Mouse (Mus musculus) kidney, embryonic 14.5 days (tissue): Measurements from ENCODE around the gene Sp6. TPM values are rescaled to one million over a fixed set of nuclear protein-coding genes. Genes with fewer than 3 reads are reported as not detected.

ENCODE experiments used
- ATAC-seq: fragments of 200-750 bp; cut with Nextera tagmentation; 2 replicates; pipeline ENCODE4 v1.8.0; 2017; ENCODE audit warnings: moderate number of reproducible peaks, mild to moderate bottlenecking, moderate TSS enrichment, moderate library complexity; ENCODE audit not compliant: low FRiP score, low TSS enrichment
- H3K27ac ChIP-seq: fragments of 300-500 bp; sonication (generic); 2 replicates; pipeline ENCODE4 v1.5.1; 2014; ENCODE audit warnings: low read depth, mild to moderate bottlenecking, low read length, moderate library complexity, mixed read lengths
- H3K27me3 ChIP-seq: fragments of 300-500 bp; sonication (generic); 2 replicates; pipeline ENCODE4 v1.6.1; 2014; ENCODE audit warnings: mild to moderate bottlenecking, low read length; ENCODE audit not compliant: control insufficient read depth, insufficient read depth
- H3K36me3 ChIP-seq: fragments of 300-500 bp; sonication (generic); 2 replicates; pipeline ENCODE4 v1.6.1; 2014; ENCODE audit warnings: low read length, mixed read lengths; ENCODE audit not compliant: control insufficient read depth, insufficient read depth
- H3K4me1 ChIP-seq: fragments of 300-500 bp; sonication (generic); 2 replicates; pipeline ENCODE4 v1.6.1; 2014; ENCODE audit warnings: low read length, mixed read lengths; ENCODE audit not compliant: control insufficient read depth, insufficient read depth
- H3K4me2 ChIP-seq: fragments of 300-500 bp; sonication (generic); replicated peaks from 2 replicates; pipeline ENCODE4 v1.6.1; 2014; ENCODE audit warnings: low read depth, mild to moderate bottlenecking, low read length
- H3K4me3 ChIP-seq: fragments of 300-500 bp; sonication (generic); 2 replicates; pipeline ENCODE4 v1.5.1; 2014; ENCODE audit warnings: mild to moderate bottlenecking, low read length
- H3K9ac ChIP-seq: fragments of 300-500 bp; sonication (generic); 2 replicates; pipeline ENCODE4 v1.6.1; 2014; ENCODE audit warnings: low read depth, mild to moderate bottlenecking, low read length, moderate library complexity
- H3K9me3 ChIP-seq: fragments of 300-500 bp; sonication (generic); 2 replicates; pipeline ENCODE4 v1.6.1; 2016; ENCODE audit warnings: low read length; ENCODE audit not compliant: control insufficient read depth
- WGBS: fragments of 180-500 bp; shearing (Covaris S2); extraction: QIAGEN DNeasy Blood & Tissue Kit; methylation state at CpG from one replicate; pipeline ENCODE4 v1.1.7; 2014; 5-methylcytosine and 5-hydroxymethylcytosine counted together
- polyA plus RNA-seq: library from polyadenylated mRNA; unstranded; fragments of >200 nt; fragmentation: Nextera tagmentation; extraction: Ambion mirVana; gene quantifications from 2 replicates; pipeline ENCODE4 v1.2.1, GENCODE M21; 2014

The Sp6 gene
- polyA plus RNA-seq, 1 experiment from 2014 or later = 0.57 TPM

DNA sequence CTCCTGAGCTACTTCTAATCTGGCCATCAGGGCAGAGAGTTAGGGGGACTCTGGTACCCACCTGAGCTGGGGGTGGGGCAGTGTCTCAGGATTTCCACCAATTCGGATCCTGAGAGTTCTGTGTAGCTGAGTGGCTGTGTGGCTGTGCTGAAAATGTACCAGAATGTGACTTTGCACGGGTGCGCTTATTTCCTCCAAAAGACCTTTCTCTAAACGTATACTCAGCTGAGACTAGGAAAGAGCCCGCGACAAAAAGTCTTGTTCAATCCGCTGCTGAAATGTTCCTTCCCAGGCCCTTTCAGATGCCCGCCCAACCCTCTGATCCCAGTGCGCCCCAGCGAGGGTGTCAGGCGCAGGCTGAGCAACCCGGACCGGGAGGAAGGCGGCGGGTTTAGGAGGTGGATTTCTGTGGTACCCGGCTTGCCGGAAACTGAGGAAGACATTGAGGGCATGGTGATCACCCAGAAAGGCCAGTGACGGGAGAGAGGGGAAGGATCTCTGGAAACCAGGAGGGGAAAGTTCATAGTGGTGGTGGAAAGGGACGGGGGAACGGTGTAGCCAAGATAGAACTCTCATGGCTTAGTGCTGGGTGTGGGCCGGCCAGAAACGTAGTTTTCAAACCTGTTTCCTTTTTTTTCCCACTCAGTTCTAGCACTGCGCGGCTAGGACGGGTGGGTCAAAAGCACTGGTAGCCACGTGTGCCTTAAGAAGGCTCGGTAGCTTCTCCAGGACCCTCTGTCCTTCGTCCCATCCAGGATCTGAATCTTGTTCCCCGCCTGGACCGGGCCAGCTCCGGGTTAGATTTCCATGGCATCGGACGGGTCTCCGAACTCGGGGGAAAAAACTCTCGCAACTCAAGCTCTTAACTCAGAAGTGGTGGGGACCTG lies 4.7 kb downstream of the Sp6 start:
- Histone ChIP-seq H3K9ac (peak overlapping the region; percentile 38; the same call in 1 of the 2 replicates), H3K36me3 (no peaks in the 10 kb centered on the region), H3K27me3 (peaks cover 67% of the 10 kb centered on the region), H3K4me1 (peaks cover 33% of the 10 kb centered on the region), H3K27ac (no peak overlapping the region), H3K9me3 (no peaks in the 10 kb centered on the region), H3K4me2 (peak overlapping the region; percentile 55), H3K4me3 (peak overlapping the region; percentile 36)
- WGBS = 1% methylated on average over 36 of the region's 36 CpGs
- no peak for ATAC-seq

DNA sequence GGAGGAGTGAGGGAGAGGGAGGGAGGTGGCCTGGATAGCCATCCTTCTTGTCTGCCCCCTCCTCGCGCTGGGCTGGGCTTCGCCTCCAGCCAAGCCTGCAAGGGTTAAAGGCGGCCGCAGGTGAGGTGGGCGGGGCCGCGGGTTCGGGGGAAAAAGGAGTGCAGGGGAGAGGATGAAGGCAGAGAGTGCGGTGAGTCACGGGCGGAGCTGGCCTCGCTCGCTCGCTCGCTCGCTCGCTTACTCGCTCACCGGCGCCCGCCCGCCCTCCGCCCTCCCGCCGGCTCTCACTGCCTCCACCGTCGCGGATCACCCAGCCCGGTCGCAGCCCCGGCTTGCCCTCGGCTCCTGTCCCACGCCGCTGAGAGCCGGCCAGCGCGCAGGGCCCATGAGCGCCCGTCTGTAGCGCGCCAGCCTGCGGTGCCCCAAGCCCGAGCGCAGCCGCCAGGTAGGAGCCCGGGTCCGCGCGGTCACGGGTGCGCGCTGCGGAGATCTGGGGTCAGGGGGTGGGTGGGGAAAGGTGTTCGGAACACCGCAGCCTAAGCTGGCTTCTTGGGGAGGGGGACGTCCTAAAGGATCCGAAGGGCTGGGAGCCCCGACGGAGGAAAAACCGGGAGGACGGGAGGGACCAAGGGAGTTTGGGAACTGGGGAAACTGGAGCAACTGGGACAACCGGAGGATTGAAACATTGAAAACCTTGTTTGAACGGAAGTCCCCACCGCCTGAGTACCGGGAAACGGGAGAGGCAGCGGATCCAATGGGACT lies 5.6 kb downstream of the Sp6 start:
- peak overlapping the region; percentile 55 for H3K4me2 ChIP-seq
- peak overlapping the region; percentile 36 for H3K4me3 ChIP-seq
- H3K9ac ChIP-seq = peak overlapping the region; percentile 38; the same call in 1 of the 2 replicates
- WGBS = 1% methylated on average over 48 of the region's 68 CpGs
- no peak for ATAC-seq
- H3K4me1 ChIP-seq = peaks cover 33% of the 10 kb centered on the region
- no peak overlapping the region for H3K27ac ChIP-seq
- no peaks in the 10 kb centered on the region for H3K9me3 ChIP-seq
- H3K27me3 ChIP-seq = peaks cover 75% of the 10 kb centered on the region
- no peaks in the 10 kb centered on the region for H3K36me3 ChIP-seq

DNA sequence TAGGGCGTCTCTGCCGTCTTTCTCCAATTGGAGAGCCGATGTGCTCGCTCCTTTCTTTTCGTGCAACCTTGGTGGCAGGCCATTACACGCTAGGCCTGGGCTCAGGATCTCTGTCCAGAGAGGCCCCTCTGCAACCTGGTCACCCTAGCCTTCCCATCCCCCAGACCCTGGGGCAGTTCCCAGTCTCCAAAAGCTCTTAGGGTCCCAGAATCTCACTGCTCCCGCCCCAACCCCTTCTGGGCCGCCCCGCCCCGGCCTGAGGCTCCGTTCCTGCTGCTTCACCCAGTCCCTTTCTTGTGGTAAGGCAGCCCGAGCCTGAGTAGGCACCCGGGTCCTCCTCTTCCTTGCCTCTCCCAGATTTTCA lies 6.1 kb downstream of the Sp6 start:
- Histone ChIP-seq H3K4me1 (peaks cover 33% of the 10 kb centered on the region), H3K4me3 (peak overlapping the region; percentile 36), H3K36me3 (no peaks in the 10 kb centered on the region), H3K27ac (no peak overlapping the region), H3K9ac (no peak overlapping the region), H3K9me3 (no peaks in the 10 kb centered on the region), H3K27me3 (peaks cover 81% of the 10 kb centered on the region), H3K4me2 (peak overlapping the region; percentile 55)
- ATAC-seq = no peak
- 6% methylated on average over 13 of the region's 13 CpGs for WGBS

DNA sequence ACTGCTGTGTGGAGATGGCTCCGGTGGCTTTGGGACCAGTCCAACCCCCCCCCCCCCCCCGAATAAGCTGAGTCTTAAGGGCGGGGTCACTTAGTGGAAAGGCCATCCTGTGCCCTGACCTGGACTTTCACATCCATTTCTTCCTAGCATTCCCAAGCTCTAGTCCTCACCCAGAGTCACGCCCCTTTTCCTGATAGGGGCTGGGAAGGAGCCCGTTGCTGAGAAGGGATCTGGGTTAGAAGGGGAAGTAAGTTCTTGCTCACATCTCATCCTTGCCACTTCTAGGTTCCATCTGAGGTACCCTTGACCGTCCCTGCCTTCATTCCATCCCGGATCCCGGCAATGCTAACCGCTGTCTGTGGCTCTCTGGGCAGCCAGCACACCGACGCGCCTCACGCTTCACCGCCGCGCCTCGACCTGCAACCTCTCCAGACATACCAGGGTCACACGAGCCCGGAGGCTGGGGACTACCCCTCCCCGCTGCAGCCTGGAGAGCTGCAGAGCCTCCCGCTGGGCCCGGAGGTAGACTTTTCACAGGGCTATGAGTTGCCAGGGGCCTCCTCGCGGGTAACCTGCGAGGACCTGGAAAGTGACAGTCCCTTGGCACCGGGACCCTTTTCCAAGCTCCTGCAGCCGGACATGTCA lies 8.0 kb downstream of the Sp6 start:
- peak overlapping the region; percentile 49 for H3K4me3 ChIP-seq
- H3K36me3 ChIP-seq = no peaks in the 10 kb centered on the region
- H3K9ac ChIP-seq = no peak overlapping the region
- peaks cover 46% of the 10 kb centered on the region for H3K4me1 ChIP-seq
- no peaks in the 10 kb centered on the region for H3K9me3 ChIP-seq
- 3% methylated on average over 26 of the region's 27 CpGs for WGBS
- H3K4me2 ChIP-seq = peak overlapping the region; percentile 87
- no peak for ATAC-seq
- H3K27ac ChIP-seq = no peak overlapping the region
- peaks cover 74% of the 10 kb centered on the region for H3K27me3 ChIP-seq

DNA sequence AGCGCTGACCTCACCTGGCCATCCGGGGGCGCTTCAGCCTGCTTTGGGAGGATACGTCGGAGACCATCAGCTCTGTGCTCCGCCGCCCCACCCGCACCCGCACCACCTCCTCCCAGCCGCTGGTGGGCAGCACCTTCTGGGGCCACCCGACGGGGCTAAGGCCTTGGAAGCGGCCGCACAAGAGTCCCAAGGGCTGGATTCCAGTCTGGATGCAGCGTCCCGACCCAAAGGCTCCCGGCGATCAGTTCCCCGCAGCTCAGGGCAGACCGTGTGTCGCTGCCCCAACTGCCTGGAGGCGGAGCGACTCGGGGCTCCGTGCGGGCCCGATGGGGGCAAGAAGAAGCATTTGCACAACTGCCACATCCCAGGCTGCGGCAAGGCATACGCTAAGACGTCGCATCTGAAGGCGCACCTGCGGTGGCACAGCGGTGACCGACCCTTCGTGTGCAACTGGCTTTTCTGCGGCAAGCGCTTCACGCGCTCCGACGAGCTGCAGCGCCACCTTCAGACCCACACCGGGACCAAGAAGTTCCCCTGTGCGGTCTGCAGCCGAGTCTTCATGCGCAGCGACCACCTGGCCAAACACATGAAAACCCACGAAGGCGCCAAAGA lies 8.8 kb downstream of the Sp6 start:
- 1% methylated on average over 50 of the region's 50 CpGs for WGBS
- H3K4me3 ChIP-seq = peak overlapping the region; percentile 49
- ATAC-seq = peak; percentile 28; the same call in 1 of the 2 replicates
- H3K9ac ChIP-seq = peak overlapping the region; percentile 57
- no peak overlapping the region for H3K27ac ChIP-seq
- H3K36me3 ChIP-seq = no peaks in the 10 kb centered on the region
- peak overlapping the region; percentile 87 for H3K4me2 ChIP-seq
- H3K27me3 ChIP-seq = peaks cover 67% of the 10 kb centered on the region
- no peaks in the 10 kb centered on the region for H3K9me3 ChIP-seq
- H3K4me1 ChIP-seq = peaks cover 46% of the 10 kb centered on the region

DNA sequence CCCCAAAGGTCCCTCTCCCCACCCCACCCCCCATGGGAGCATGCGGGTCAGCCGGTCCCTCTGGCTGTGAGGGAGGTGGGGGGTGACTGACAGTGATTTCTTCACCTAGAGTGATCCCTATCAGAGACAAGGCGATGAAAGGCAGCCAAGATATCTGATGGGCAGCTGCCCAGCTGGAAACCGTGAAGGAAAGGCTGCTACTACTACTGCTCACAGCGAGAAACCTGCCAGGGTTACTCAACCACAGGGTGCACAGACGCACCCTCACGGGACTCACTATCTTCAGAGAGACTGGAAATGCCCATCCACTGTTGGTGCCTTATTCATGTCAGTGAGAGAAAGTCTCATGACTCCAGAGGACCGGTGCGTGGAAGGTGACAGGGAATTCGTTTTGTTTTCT lies 11.8 kb downstream of the Sp6 start:
- Histone ChIP-seq H3K9ac (no peak overlapping the region), H3K4me3 (no peak overlapping the region), H3K36me3 (no peaks in the 10 kb centered on the region), H3K4me1 (peaks cover 40% of the 10 kb centered on the region), H3K9me3 (no peaks in the 10 kb centered on the region), H3K27me3 (peaks cover 42% of the 10 kb centered on the region), H3K4me2 (no peak overlapping the region), H3K27ac (no peak overlapping the region)
- WGBS = 35% methylated on average over 10 of the region's 10 CpGs
- no peak for ATAC-seq

DNA sequence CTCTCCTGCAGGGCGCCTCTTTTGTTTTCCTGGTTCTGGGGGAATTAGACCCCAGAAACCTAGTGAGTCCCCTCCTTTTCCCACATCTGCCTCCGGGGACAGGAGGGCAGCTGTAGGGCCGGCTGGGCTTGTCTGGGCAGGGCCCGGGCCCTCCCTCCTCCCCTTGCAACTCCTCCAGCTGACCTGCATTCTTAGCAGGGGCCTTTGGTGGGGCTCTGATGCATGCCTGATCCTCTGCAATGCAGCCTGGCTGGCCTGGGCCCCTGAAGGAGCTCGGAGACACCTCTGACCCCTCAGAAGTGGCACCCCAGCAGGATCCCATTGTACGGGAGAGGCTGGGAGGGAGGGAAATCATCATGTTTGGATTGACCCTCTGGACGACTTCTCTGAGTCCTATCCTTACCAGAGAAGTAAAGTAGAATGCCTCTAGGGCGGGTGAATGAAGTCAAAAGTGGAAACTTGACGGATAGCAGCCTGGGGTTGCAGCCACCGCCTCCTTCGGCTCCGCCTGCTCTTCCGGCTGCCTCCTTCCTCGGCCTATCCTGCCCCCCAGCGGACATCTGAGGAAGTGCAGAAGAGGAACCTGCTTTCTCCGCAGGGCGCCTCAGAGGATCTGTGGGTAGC lies 12.6 kb downstream of the Sp6 start:
- WGBS = 2% methylated on average over 17 of the region's 17 CpGs
- H3K4me3 ChIP-seq = peak overlapping the region; percentile 19
- H3K27me3 ChIP-seq = peaks cover 33% of the 10 kb centered on the region
- peak; percentile 59 for ATAC-seq
- H3K4me2 ChIP-seq = peak overlapping the region; percentile 44
- H3K9me3 ChIP-seq = no peaks in the 10 kb centered on the region
- H3K27ac ChIP-seq = peak overlapping the region; percentile 86
- H3K36me3 ChIP-seq = no peaks in the 10 kb centered on the region
- peaks cover 44% of the 10 kb centered on the region for H3K4me1 ChIP-seq
- peak overlapping the region; percentile 48 for H3K9ac ChIP-seq

DNA sequence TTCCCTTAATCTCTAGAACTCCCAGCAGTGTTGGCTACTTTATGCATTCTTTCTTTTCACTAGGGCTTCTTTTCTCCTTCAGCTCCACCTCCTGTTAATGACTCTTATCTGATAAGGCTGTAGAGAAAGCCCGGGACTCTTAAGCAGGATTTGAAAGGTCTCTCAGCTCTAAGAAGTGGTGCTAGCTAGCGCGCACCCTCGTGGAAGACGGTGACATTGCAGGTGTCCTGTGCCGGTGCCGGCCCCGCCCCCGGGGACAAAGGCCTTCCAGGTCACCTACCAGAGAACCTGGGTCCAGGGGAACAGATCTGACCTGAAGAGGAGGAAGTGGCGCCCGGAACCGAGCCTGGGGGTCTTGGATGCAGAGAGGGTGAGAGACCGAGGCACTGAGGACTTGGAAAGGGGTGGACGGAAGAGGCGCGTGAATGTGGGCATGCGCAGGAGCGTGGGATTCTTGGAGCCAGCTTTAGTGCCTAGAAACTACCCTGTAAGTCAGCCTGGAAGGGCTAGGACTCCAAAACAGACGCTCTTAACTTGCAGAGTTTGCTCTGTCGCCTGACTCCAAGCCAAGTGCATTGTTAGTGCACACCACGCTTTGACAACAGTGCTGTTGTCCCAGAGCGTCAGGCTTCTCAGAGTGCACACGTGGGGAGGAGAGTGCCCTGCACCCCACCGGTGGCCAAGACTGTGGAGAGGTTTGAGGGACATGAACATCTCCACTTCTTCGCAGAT lies 16.7 kb downstream of the Sp6 start, which contains the start of gene Scrn2:
Gene Scrn2, plus strand, starts transcription at position 253 of the 732 bp plus-strand sequence.
- no peaks in the 10 kb centered on the region for H3K27me3 ChIP-seq
- peak; percentile 65 for ATAC-seq
- H3K9ac ChIP-seq = peak within 1 kb of the TSS; percentile 75
- peak within 1 kb of the TSS; percentile 64 for H3K4me3 ChIP-seq
- H3K27ac ChIP-seq = peak within 1 kb of the TSS; percentile 87
- no peaks in the 10 kb centered on the region for H3K9me3 ChIP-seq
- WGBS = 1% methylated on average over 25 of the region's 25 CpGs
- H3K4me1 ChIP-seq = peaks cover 25% of the 10 kb centered on the region
- peak within 1 kb of the TSS; percentile 76 for H3K4me2 ChIP-seq
- peaks cover 3% of the 10 kb centered on the region; the same call in 1 of the 2 replicates for H3K36me3 ChIP-seq
